Mouse (Mus musculus): ENCODE results near the gene Tep1.
"Not testable (repeated sequence)": the region's sequence is repeated elsewhere in the genome, so short reads cannot be mapped to it uniquely, and the experiment has no call there.

Tep1 gene

GRCm38 (mm10) chr14:50868211-50868610, 2.1 kb downstream of the Tep1 start:
- no peak for DNase-seq (ENCODE audit: inconsistent ontology term)

GRCm38 (mm10) chr14:50866966-50867365, 3.4 kb downstream of the Tep1 start:
- no peak for DNase-seq (ENCODE audit: inconsistent ontology term)

GRCm38 (mm10) chr14:50865005-50865404, 5.4 kb downstream of the Tep1 start:
- DNase-seq (ENCODE audit: inconsistent ontology term) = not testable (repeated sequence)

DNA sequence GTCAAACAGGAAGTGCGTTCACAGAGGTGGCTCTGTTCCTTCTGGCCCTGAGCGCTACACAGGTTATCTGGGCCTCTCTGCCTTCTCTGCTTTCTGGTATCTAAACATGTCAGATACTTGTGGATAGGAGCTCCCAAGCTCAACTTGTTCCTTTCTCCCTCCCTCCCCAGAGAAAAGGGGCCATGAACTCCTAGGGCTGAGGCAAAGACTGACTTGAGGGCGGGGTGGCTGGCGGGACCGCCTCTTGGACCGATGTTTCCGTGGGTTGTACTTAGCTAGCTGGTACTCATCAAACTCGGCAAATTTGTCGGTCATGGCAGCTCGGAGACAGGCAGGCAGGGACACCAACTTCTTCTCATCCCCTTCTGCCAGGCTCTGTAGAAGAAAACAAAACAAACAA, 7.7 kb downstream of the Tep1 start:
- no peak for DNase-seq (ENCODE audit: inconsistent ontology term)

DNA sequence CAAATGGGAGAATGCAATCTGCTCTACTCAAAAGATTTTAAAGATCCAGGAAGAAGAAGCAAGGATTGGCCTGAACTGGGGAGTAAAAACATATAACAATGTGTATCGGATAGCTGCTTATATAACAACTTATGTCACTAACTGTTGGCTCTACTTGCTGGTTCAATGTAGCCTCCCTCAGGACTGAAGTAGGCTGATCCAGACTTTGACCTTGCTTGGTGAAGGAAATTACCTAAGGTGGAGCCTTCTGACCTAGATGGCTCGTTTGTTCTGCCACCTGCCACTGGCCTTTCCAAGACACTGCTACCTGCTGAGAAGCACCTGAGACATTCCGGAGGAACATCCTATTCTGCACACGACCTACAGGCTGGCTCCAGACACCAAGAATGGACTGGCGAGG, 14.6 kb downstream of the Tep1 start:
- no peak for DNase-seq (ENCODE audit: inconsistent ontology term)

- no peak for DNase-seq (ENCODE audit: inconsistent ontology term)
These were observed 33.1 kb downstream of the Tep1 start for GRCm38 (mm10) chr14:50837236-50837635.

DNA sequence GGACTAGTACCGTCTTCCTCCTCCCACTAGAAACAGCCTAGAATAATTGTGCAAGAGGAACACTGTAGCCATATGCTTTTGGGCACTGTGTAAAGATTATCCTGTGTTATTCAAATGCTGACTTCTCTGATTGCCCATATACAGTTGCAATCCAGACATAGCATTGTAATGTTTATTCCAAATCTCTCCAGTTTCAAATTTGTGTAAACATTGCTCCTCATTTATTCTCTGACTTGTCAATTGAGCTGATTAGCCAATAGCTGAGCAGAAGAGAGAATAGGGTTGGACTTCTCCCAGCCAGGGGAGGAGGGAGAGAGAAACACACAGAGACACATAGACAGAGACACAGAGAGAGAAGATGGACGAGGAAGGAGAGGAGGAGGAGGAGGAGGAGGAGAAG, 35.9 kb downstream of the Tep1 start:
- DNase-seq (ENCODE audit: inconsistent ontology term) = no peak

GRCm38 (mm10) chr14:50833964-50834363, 36.4 kb downstream of the Tep1 start:
- peak; percentile 69 for DNase-seq (ENCODE audit: inconsistent ontology term)

- no peak for DNase-seq (ENCODE audit: inconsistent ontology term)
These were observed 40.5 kb downstream of the Tep1 start for GRCm38 (mm10) chr14:50829878-50830277.

- DNase-seq (ENCODE audit: inconsistent ontology term) = no peak
These were observed 43.8 kb downstream of the Tep1 start for GRCm38 (mm10) chr14:50826579-50826978.

GRCm38 (mm10) chr14:50824219-50824618, 46.1 kb downstream of the Tep1 start:
- no peak for DNase-seq (ENCODE audit: inconsistent ontology term)

DNA sequence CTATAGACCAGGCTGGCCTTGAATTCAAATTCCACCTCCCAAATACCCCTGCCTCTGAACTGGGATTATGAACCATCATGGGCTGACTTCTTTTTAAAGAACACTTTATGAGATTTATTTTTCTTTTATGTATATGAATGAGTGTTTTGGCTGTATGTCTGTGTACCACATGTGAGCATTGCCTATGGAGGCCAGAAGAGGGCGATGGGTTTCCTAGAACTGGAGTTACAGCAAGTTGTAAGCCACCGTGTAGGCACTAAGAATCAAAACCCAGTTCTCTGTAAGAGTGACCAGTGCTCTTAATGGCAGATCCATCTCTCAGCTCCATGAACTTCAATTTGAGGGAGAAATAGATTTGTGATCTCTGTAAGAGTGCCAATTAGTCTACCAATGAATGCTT, 47.1 kb downstream of the Tep1 start:
- DNase-seq (ENCODE audit: inconsistent ontology term) = no peak

GRCm38 (mm10) chr14:50813060-50813459, 57.3 kb downstream of the Tep1 start:
- DNase-seq (ENCODE audit: inconsistent ontology term) = no peak

DNA sequence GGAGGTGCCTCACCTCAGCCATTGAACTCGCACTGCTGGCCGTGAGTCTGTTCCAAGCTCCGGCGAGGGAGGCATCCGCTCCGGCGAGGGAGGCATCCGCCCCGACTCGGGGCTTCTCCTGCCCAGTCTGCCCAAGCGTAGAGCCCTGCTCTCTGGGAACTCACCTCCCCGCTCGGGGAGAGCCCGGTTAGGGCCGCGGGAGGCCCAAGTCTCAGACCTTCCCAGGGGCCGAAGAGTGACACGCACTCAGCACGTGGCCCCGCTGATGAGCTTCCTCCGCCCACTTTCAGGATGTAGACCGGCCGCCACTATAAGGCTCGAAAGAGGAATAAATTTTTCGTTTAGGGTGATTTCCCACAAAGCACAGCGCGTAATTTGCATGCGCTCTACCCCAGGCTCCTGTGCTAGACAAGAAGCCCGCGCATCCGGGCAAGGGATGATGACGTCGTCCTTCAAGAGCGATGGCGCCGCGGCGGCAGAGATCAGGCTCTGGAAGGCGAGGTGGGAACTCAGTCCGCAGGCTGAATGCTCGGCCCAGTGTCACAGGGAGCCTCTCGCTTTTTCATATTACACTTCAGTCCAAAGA, 62.8 kb downstream of the Tep1 start, which contains the start of the genes Ccnb1ip1 and Parp2:
Gene Ccnb1ip1, minus strand, starts transcription at position 246 of the 586 bp plus-strand sequence.
Gene Parp2, plus strand, starts transcription at position 355 of the 586 bp plus-strand sequence.
- peak; percentile 99 for DNase-seq (ENCODE audit: inconsistent ontology term)

DNA sequence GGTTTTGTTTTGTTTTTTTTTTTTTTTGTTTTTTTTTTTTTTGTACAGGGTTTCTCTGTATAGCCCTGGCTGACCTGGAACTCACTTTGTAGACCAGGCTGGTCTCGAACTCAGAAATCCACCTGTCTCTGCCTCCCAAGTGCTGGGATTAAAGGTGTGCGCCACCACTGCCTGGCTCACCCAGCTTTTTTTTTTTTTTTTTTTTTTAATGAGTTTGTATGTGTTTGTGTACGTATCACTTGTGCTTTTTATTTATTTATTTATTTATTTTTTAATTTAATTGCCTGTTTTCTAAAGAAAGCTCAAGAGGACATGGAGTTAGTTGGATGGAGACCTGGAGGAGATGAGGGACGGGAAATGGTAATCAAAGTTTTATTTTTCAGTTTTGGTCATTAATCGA, 63.9 kb downstream of the Tep1 start:
- not testable (repeated sequence) for DNase-seq (ENCODE audit: inconsistent ontology term)

- no peak for DNase-seq (ENCODE audit: inconsistent ontology term)
These were observed 65.7 kb downstream of the Tep1 start for GRCm38 (mm10) chr14:50804683-50805082.

DNA sequence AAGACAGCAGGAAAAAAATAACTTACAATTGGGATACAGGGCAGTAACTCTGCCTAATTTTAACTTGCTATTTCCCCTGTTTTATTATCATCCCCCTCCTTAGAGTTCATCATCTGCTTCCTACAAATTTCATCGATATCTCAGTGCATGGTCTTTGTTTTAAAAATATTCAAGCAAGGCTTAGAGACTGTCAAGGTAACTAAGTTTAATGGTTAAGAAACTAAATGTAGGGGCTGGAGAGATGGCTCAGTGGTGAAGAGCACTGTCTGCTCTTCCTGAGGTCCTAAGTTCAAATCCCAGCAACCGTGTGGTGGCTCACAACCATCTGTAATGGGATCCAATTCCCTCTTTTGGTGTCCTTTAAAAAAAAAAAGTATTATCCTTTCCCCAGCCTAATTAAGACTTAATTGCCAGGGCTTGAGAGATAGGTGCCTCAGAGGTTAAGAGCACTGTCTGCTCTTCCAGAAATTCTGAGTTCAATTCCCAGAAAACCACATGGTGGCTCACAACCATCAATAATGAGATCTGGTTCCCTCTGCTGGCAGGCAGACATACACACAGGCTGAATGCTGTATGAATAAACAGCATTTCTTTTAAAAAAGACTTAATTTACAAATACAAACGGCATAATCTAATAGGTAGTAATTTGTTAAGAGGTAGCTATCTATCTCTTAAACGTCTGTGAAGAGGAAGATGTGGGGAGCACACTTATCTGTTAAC, 67.4 kb downstream of the Tep1 start:
- no peak for DNase-seq (ENCODE audit: inconsistent ontology term)

DNA sequence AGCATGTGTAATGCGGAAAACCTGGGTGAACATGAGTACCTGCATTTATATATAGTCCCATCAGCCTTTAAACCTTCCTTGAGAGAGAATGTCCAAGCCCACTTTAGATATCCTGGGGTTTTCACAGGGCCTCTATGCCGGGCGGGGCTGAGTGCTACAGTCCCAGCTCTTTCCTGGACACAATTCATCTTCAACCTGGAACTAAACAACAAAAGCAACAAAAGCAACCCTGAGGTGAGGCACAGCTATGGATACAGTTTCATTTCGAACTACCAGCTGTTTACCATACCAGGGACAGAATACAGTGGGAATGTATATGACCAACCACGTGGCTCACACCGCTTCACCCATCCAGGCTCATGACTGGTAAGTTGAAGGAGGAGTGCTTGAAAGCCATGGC, 67.9 kb downstream of the Tep1 start:
- DNase-seq (ENCODE audit: inconsistent ontology term) = no peak

DNA sequence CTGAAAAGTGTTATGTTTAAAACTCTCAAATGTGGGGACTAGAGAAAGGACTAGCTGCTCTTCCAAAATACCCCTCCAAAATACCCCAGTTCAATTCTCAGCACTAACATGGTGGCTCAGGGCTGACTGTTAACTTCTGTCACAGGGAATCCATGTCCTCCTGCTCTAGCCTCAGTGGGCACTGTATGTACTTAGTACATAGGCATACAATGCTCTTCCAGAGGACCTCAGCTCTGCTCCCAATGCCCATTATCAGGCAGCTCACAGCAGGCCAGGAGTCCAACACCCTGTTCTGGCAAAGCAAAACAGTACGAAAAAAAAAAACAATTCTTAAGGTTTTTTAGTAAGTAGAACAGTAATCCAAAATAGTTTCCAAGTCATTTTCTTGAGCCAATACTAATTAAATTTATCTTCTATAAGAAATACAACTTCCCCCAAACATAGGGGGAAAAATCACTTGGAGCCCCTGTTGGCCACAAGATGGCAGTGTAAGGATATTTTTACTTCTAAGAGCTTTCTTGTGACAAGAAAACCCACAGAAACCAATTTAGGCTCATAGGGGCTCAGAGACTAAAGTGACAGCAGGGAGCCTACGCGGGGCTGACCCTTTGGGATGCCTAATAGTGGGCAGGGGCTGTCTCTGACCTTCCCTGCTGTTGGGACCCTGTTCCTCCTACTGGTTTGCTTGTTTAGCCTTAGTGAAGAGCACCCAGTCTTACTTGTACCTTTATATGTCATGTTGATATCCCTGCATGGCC, 70.7 kb downstream of the Tep1 start:
- DNase-seq (ENCODE audit: inconsistent ontology term) = peak; percentile 39

DNA sequence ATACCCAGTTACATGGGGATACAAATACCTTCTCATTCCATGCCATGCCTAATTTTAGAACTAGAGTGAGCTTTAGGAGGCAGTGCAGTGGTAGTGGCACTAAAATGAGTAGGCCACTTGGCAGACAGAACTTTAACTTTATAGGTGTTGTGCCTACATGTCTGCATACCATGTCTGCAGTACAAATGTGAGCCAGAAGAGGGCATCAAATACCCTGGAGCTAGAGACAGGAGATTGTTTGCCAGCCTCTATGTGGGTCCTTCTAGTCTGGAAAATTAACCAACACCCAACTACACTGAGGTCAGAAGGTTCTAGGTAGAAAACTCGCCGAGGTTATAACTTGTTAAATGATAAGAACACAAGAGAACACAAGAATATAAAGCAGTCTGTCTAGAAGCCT, 71.8 kb downstream of the Tep1 start:
- DNase-seq (ENCODE audit: inconsistent ontology term) = no peak

GRCm38 (mm10) chr14:50796464-50796863, 73.9 kb downstream of the Tep1 start:
- no peak for DNase-seq (ENCODE audit: inconsistent ontology term)

DNA sequence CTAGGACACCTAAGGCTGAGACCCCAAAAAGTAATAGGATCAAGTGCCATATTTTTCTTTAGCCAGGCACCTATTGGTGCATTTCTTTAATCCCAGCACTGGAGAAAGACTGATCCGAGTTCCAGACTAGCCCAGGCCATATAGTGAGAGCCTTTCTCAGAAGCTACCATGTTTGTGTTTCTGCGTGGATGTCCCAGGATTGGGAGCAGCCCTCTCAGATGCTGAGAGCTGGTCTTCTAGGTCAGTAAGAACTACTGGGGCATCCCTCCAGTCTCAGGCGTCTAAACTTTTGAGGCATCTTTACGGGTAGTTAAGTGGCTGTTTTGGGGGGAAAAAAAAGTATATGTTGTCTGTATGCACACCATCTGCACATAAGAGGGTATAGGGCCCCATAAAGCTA, 74.4 kb downstream of the Tep1 start:
- no peak for DNase-seq (ENCODE audit: inconsistent ontology term)

Measured in Muller cell, postnatal 12 days (primary cell).